Mouse (Mus musculus) heart, adult 18-20 months (tissue): ENCODE measurements around the gene Psmd13. TPM values are rescaled to one million over a fixed set of nuclear protein-coding genes. Genes with fewer than 3 reads are reported as not detected.

Experiments
- DNase-seq, 2 experiments: peaks; one replicate each; pipeline ENCODE4 v3.0.0; 2021 to 2022; ENCODE audit warnings: mixed read lengths in 1 of 2
- long read RNA-seq, 2 experiments: library from polyadenylated mRNA; stranded (forward); transcript quantifications; one replicate each; pipeline ENCODE4 v2.0.0; 2021
- total RNA-seq, 2 experiments: library from RNA; stranded (reverse); gene quantifications; 2 replicates each; pipeline ENCODE4 v1.2.3; 2021

The Psmd13 gene
- total RNA-seq: 10 to 100 TPM; 76.5 to 84.0 TPM
- long read RNA-seq, experiment 1, transcript Psmd13-201 (13 exons, 1,989 nt): major isoform, 52 of 63 reads
- long read RNA-seq, experiment 1, partial matches to known transcripts: 8 of 63 reads
- long read RNA-seq, experiment 1, other reads (novel, unspliced or antisense): 3 of 63 reads
- long read RNA-seq, experiment 2, transcript Psmd13-201 (13 exons, 1,989 nt): major isoform, 22 of 31 reads
- long read RNA-seq, experiment 2, partial matches to known transcripts: 7 of 31 reads
- long read RNA-seq, experiment 2, other reads (novel, unspliced or antisense): 2 of 31 reads

- DNase-seq: peak; percentile 96
Measured at GRCm38 (mm10) chr7:140881696-140882468, at the start of gene Psmd13, which contains the start of gene Sirt3. Gene Psmd13, plus strand, starts transcription at chr7:140881968. Gene Sirt3, minus strand, starts transcription at chr7:140882309.

GRCm38 (mm10) chr7:140833341-140833740 is 48.4 kb upstream of the Psmd13 start:
- no peak for DNase-seq

GRCm38 (mm10) chr7:140834968-140835757 is 46.6 kb upstream of the Psmd13 start, which contains the start of gene Urah:
Gene Urah, plus strand, starts transcription at chr7:140835018.
- DNase-seq: no peak

GRCm38 (mm10) chr7:140835758-140836087 is 46.0 kb upstream of the Psmd13 start:
- DNase-seq: no peak

- DNase-seq: no peak
Measured at GRCm38 (mm10) chr7:140836243-140837115, 45.3 kb upstream of the Psmd13 start.

- no peak for DNase-seq
Measured at GRCm38 (mm10) chr7:140839556-140839955, 42.2 kb upstream of the Psmd13 start.

GRCm38 (mm10) chr7:140840750-140841735 is 40.7 kb upstream of the Psmd13 start:
- DNase-seq: no peak

GRCm38 (mm10) chr7:140843806-140844205 is 38.0 kb upstream of the Psmd13 start:
- DNase-seq: no peak

GRCm38 (mm10) chr7:140844905-140845665 is 36.7 kb upstream of the Psmd13 start, which contains the start of gene Scgb1c1:
Gene Scgb1c1, plus strand, starts transcription at chr7:140845547.
- peak; percentile 84 to 98 for DNase-seq

GRCm38 (mm10) chr7:140845683-140846082 is 36.1 kb upstream of the Psmd13 start:
- no peak for DNase-seq

GRCm38 (mm10) chr7:140846676-140847075 is 35.1 kb upstream of the Psmd13 start:
- no peak for DNase-seq

GRCm38 (mm10) chr7:140847755-140848580 is 33.8 kb upstream of the Psmd13 start, which contains the start of gene Odf3:
Gene Odf3, plus strand, starts transcription at chr7:140847805.
- peak in 1 of 2 experiments; percentile 31 for DNase-seq

GRCm38 (mm10) chr7:140848591-140848990 is 33.2 kb upstream of the Psmd13 start:
- no peak for DNase-seq

- no peak for DNase-seq
Measured at GRCm38 (mm10) chr7:140851916-140852315, 29.9 kb upstream of the Psmd13 start.

- no peak for DNase-seq
Measured at GRCm38 (mm10) chr7:140853386-140853785, 28.4 kb upstream of the Psmd13 start.

- no peak for DNase-seq
Measured at GRCm38 (mm10) chr7:140854483-140854882, 27.3 kb upstream of the Psmd13 start.

GRCm38 (mm10) chr7:140855181-140855580 is 26.6 kb upstream of the Psmd13 start:
- DNase-seq: no peak
